Mouse (Mus musculus) C2C12 (cell line): Measurements from ENCODE around the gene Gh.

Source experiments
- CTCF ChIP-seq: IDR thresholded peaks from one replicate; pipeline ENCODE4 v1.5.1; 2011; ENCODE audit not compliant: control insufficient read depth, insufficient read depth, insufficient read length
- MAX ChIP-seq: IDR thresholded peaks from one replicate; pipeline ENCODE4 v1.6.1; 2011; ENCODE audit warnings: mild to moderate bottlenecking, control low read depth

- TF ChIP-seq CTCF (no peak), MAX (no peak)
These were observed 8.5 kb upstream of the Gh start for GRCm38 (mm10) chr11:106310123-106310522.
